Mouse (Mus musculus) spleen, adult 2 months (tissue): ENCODE data around the gene Ptges. TPM values are rescaled to one million over a fixed set of nuclear protein-coding genes. Genes with fewer than 3 reads are reported as not detected.
"Not testable (repeated sequence)": the region's sequence is repeated elsewhere in the genome, so short reads cannot be mapped to it uniquely, and the experiment has no call there.

ENCODE experiments used
- DNase-seq, 2 experiments: peaks; one replicate each; pipeline versions ENCODE4 v3.0.0 to v3.0.0-alpha.2; 2012 to 2021; ENCODE audit warnings: low spot score in 2 of 2, low read depth in 1 of 2
- H3K27ac ChIP-seq: fragments of 200-500 bp; 2 replicates; pipeline ENCODE4 v1.5.1; 2012; ENCODE audit warnings: low read length, inconsistent platforms; ENCODE audit not compliant: insufficient read depth
- H3K27me3 ChIP-seq: fragments of 200-500 bp; 2 replicates; pipeline ENCODE4 v1.6.1; 2012; ENCODE audit warnings: mild to moderate bottlenecking, moderate library complexity, low read length, inconsistent platforms; ENCODE audit not compliant: control insufficient read depth, insufficient read depth
- H3K36me3 ChIP-seq: fragments of 200-500 bp; 2 replicates; pipeline ENCODE4 v1.6.1; 2012; ENCODE audit warnings: mild to moderate bottlenecking, low read length, inconsistent platforms; ENCODE audit not compliant: control insufficient read depth, insufficient read depth
- H3K4me1 ChIP-seq: fragments of 200-500 bp; 2 replicates; pipeline ENCODE4 v1.6.1; 2011; ENCODE audit warnings: inconsistent platforms; ENCODE audit not compliant: control insufficient read depth, insufficient read depth, insufficient read length
- H3K4me3 ChIP-seq: fragments of 200-500 bp; 2 replicates; pipeline ENCODE4 v1.5.1; 2011; ENCODE audit warnings: mild to moderate bottlenecking, inconsistent platforms; ENCODE audit not compliant: insufficient read depth, insufficient read length; ENCODE audit errors: extremely low read depth
- CTCF ChIP-seq: fragments of 200-500 bp; IDR thresholded peaks from 2 replicates; pipeline ENCODE4 v1.5.1; 2011; ENCODE audit warnings: mild to moderate bottlenecking, inconsistent platforms; ENCODE audit not compliant: insufficient read depth, insufficient read length, insufficient replicate concordance; ENCODE audit errors: extremely low read depth
- POLR2A ChIP-seq: fragments of 200-500 bp; IDR thresholded peaks from 2 replicates; pipeline ENCODE4 v1.6.1; 2011; ENCODE audit warnings: low read depth, low read length, inconsistent platforms
- WGBS: fragments of 180-500 bp; shearing (Covaris S2); methylation state at CpG from one replicate; pipeline ENCODE4 v1.1.7; 2018; 5-methylcytosine and 5-hydroxymethylcytosine counted together
- polyA plus RNA-seq: library from polyadenylated mRNA; depleted of rRNA; stranded (reverse); fragments of >200 nt; gene quantifications from 2 replicates; pipeline ENCODE4 v1.2.3, GENCODE M21; 2012

Ptges gene
- polyA plus RNA-seq, 1 experiment = 14.3 TPM

DNA sequence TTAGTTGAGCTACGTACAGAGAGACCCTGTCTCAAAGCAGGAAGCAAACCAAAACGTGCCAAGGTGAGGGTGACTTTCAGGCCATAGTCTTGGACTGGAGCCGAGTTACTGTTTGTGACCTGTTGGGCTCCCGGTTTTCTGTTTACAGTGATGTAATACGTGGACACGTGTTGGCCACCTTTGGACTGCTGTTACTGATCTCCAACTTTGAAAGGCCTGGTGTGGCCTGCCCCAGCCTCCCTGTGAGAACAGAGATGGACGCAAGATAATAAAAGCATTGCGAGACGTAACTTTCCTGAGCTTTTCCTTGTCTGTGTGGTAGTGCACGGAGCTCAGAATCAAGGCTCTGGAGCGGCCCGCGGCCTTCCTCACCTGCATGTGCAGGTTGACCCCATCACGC is 29.1 kb upstream of the Ptges start:
- Histone ChIP-seq H3K27me3 (no peaks in the 10 kb centered on the region), H3K36me3 (peaks cover 47% of the 10 kb centered on the region), H3K27ac (no peak overlapping the region), H3K4me1 (peaks cover 3% of the 10 kb centered on the region; the same call in 1 of the 2 replicates), H3K4me3 (no peak overlapping the region)
- WGBS = 94% methylated on average over 14 of the region's 14 CpGs
- DNase-seq = no peak
- TF ChIP-seq CTCF = no peak

DNA sequence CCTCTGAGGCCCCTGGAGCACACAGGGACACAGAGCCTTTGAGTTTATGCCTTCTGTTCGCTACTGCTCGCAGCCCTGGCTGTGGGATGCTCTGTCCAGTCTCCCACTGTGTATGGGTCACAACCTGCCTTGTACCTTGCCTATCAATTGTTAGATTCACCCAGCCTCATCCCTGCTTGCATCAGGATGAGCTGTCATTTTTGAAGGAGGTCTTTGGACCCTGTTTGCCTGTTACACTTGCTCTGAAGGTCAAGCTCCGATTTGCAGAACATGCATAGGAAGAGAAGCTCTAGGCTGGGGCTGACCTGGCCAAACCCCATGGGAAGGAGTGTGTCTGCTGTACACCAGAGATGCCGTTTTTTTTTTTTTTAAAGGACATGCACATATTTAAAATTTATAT is 27.8 kb upstream of the Ptges start:
- no peak overlapping the region for H3K27ac ChIP-seq
- H3K4me3 ChIP-seq = no peak overlapping the region
- H3K36me3 ChIP-seq = peaks cover 38% of the 10 kb centered on the region
- no peaks in the 10 kb centered on the region for H3K27me3 ChIP-seq
- peaks cover 8% of the 10 kb centered on the region; the same call in 1 of the 2 replicates for H3K4me1 ChIP-seq
- TF ChIP-seq CTCF = no peak
- TF ChIP-seq POLR2A = no peak
- DNase-seq = no peak
- WGBS = 85% methylated on average over 4 of the region's 4 CpGs

- Histone ChIP-seq H3K36me3 (peaks cover 24% of the 10 kb centered on the region), H3K27me3 (no peaks in the 10 kb centered on the region), H3K4me3 (no peak overlapping the region), H3K4me1 (peaks cover 8% of the 10 kb centered on the region; the same call in 1 of the 2 replicates), H3K27ac (no peak overlapping the region)
- DNase-seq = peak in 1 of 2 experiments; percentile 26
- TF ChIP-seq CTCF (no peak), POLR2A (no peak)
- WGBS = 38% methylated on average over 6 of the region's 6 CpGs
These were observed 25.1 kb upstream of the Ptges start for GRCm38 (mm10) chr2:30954797-30955196.

DNA sequence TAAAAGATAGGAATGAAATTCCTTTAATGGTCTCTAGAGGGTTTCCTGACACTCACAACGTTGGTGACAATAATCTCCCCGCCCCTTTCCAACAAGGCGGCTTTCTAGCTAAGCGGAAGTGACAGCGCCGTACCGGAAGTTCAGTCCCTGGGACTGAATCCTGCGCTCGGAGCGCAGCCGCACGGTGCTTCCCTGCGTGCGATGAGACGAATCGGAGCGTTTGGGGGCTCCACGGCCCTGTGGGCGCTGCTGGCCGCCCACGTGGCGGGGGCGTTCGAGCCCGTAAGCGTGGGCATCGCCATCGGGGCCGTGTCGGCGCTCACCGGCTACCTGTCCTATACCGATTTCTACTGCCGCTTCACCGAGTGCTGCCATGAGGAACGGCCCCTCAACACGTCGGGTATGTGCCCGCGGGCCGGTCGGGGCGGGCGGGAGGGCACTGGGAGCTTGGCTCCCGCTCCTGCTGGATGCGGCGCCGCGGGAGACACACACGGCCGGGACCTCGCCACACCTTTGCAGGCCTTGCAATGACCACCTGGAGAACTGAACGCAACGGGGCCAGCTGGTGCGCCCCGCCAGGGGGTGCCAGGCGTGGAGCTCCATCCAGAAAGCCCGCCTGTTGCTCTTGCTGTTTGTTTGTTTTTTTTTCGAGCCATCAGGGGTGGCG is 23.3 kb upstream of the Ptges start, which contains the start of gene Tor1b:
Gene Tor1b, plus strand, starts transcription at position 136 of the 667 bp plus-strand sequence.
- DNase-seq = peak; percentile 76 to 79
- Histone ChIP-seq H3K4me3 (peak within 1 kb of the TSS; percentile 96), H3K27ac (peak within 1 kb of the TSS; percentile 76), H3K4me1 (peaks cover 8% of the 10 kb centered on the region; the same call in 1 of the 2 replicates), H3K27me3 (no peaks in the 10 kb centered on the region), H3K36me3 (peaks cover 10% of the 10 kb centered on the region)
- TF ChIP-seq POLR2A = peak; percentile 97
- peak; percentile 2; the same call in 1 of the 2 replicates for TF ChIP-seq CTCF
- WGBS = under 1% methylated on average over 60 of the region's 60 CpGs

DNA sequence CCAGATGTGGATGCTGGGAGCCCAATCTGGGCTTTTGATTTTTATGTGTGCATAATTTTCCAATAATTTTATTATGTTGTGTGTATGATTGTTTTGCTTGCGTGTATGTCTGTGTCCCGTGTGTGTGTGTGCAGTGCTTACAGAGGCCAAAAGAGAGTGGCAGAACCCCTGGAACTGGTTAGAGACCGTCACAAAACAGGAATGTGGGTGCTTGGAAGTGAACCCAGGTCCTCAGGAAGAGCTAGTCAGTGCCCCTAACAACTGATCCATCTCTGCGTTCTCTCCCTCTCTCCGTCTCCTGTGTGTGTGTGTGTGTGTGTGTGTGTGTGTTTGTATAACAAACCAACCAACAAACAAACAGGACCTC is 22.8 kb upstream of the Ptges start:
- H3K27ac ChIP-seq = no peak overlapping the region
- H3K4me3 ChIP-seq = peak overlapping the region; percentile 26; the same call in 1 of the 2 replicates
- H3K4me1 ChIP-seq = peaks cover 8% of the 10 kb centered on the region; the same call in 1 of the 2 replicates
- 41% methylated on average over 5 of the region's 5 CpGs for WGBS
- no peaks in the 10 kb centered on the region for H3K27me3 ChIP-seq
- DNase-seq = no peak
- TF ChIP-seq POLR2A (no peak), CTCF (no peak)
- H3K36me3 ChIP-seq = peaks cover 9% of the 10 kb centered on the region

GRCm38 (mm10) chr2:30942603-30943011 is 12.9 kb upstream of the Ptges start:
- H3K27ac ChIP-seq = peak overlapping the region; percentile 72
- H3K27me3 ChIP-seq = no peaks in the 10 kb centered on the region
- DNase-seq = peak; percentile 62 to 72
- TF ChIP-seq POLR2A (no peak), CTCF (peak; percentile 94)
- WGBS = 1% methylated on average over 16 of the region's 16 CpGs
- H3K36me3 ChIP-seq = no peaks in the 10 kb centered on the region
- peak overlapping the region; percentile 94 for H3K4me3 ChIP-seq
- H3K4me1 ChIP-seq = no peaks in the 10 kb centered on the region

GRCm38 (mm10) chr2:30942116-30942515 is 12.5 kb upstream of the Ptges start:
- 14% methylated on average over 7 of the region's 7 CpGs for WGBS
- DNase-seq, H3K36me3 ChIP-seq, H3K4me1 ChIP-seq, H3K27me3 ChIP-seq, H3K27ac ChIP-seq, H3K4me3 ChIP-seq: not testable (repeated sequence)
